Mouse (Mus musculus) bone marrow, adult 2 months (tissue): Measurements from ENCODE around the gene Cd37.

Experiments used
- CTCF ChIP-seq: fragments of 200-500 bp; IDR thresholded peaks from 2 replicates; pipeline ENCODE4 v1.5.1; 2011; ENCODE audit warnings: low read length, control low read depth; ENCODE audit not compliant: control insufficient read depth, insufficient read depth
- POLR2A ChIP-seq: fragments of 200-500 bp; IDR thresholded peaks from 2 replicates; pipeline ENCODE4 v1.6.1; 2011; ENCODE audit warnings: low read depth, mild to moderate bottlenecking, control low read depth, low read length, borderline replicate concordance; ENCODE audit not compliant: control insufficient read depth

- TF ChIP-seq POLR2A (no peak), CTCF (no peak)
Observed at GRCm38 (mm10) chr7:45185921-45186320, 53.0 kb downstream of the Cd37 start.
